Mouse (Mus musculus): ENCODE measurements around the gene 2700097O09Rik. TPM values are rescaled to one million over a fixed set of nuclear protein-coding genes. Genes with fewer than 3 reads are reported as not detected.

Gene 2700097O09Rik
- polyA plus RNA-seq, 1 experiment from 2014 or later, result 36.7 TPM

DNA sequence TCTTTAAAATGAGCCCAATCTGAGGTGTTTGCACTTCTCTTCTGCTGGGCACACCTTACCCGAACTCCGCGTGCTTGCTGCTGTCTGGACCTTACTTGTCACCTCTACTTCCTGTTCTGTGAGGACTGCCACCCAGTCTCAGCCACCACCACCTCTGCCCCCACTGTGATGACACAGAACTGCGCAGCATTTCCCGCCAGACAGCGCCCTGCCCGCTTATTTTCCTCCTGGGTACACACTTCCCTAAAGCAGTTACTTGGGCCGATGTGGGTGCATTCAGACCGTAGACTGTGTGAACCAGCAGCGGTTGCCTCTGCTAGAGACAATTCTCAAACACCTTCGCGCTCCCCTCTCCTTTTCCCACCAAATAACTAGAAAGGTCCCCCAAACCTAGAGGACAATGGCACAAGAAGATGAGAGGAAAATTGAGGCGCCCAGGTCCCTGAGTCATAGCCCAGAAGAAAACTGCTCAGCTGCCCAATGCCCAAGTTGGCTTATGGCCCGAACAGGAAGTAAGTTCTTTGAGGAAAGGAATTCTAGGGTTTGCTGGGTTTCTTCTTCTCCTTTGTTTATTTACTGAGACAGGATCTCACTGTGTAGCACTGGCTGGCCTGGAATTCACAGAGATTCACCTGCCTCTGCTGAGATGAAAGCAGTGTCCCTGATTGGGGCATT is 80.8 kb downstream of the 2700097O09Rik start:
- Histone ChIP-seq H3K36me3 (replicated peaks) (no peaks in the 10 kb centered on the region), H3K9ac (no peak overlapping the region), H3K9me3 (no peaks in the 10 kb centered on the region), H3K27me3 (no peaks in the 10 kb centered on the region), H3K4me1 (no peaks in the 10 kb centered on the region), H3K27ac (no peak overlapping the region), H3K4me2 (no peak overlapping the region), H3K4me3 (replicated peaks) (no peak overlapping the region)
- 88% methylated on average over 14 of the region's 14 CpGs for WGBS
- ATAC-seq (ENCODE audit: low FRiP score), result no peak

DNA sequence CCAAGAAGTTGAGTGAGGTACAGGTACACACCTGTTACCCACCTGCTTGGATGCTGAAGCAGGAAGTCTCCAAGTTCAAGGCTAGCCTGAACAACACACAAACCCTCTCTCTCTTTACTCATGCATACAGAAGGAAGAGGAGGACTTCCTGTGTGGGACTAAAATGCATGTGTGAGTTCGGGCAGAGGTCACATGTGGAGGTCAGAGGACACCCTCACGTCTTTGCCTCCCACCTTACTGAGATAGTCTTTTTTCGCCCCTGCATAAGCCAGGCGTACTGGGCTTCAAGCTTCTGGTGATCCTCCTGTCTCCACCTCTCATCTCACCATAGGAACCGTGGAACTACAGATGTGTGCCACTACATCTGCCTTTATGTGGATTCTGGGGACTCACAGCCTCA is 81.5 kb downstream of the 2700097O09Rik start:
- WGBS, result 79% methylated on average over 5 of the region's 5 CpGs
- no peak overlapping the region for H3K9ac ChIP-seq
- no peak overlapping the region for H3K4me3 ChIP-seq (replicated peaks)
- H3K36me3 ChIP-seq (replicated peaks), result no peaks in the 10 kb centered on the region
- no peaks in the 10 kb centered on the region for H3K4me1 ChIP-seq
- no peaks in the 10 kb centered on the region for H3K27me3 ChIP-seq
- no peaks in the 10 kb centered on the region for H3K9me3 ChIP-seq
- no peak overlapping the region for H3K4me2 ChIP-seq
- no peak overlapping the region for H3K27ac ChIP-seq
- ATAC-seq (ENCODE audit: low FRiP score), result no peak

DNA sequence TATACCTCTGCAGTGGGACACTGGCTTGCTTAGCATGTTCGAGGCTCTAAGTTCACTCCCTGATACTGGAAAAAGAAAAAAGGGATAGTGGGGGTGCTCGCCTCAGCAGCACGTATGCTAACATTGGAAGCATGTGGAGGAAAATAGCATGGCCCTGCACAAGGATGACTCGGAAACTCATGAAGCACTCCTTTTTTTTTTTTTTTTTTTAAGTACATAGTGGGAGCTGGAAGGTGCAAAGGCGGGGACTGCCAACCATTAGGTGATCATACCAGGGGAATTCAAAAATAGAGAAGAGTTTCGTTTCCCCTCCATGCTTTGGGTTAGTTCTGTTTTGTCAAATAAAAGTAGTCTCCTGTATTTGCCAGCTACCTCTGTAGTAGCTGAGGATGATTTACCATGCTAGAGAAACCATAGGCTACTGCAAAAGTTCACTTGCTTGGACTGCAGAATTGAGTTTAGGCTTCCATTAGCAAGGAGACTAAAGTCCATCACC is 82.9 kb downstream of the 2700097O09Rik start:
- H3K27ac ChIP-seq, result no peak overlapping the region
- H3K27me3 ChIP-seq, result no peaks in the 10 kb centered on the region
- no peaks in the 10 kb centered on the region for H3K9me3 ChIP-seq
- no peak overlapping the region for H3K9ac ChIP-seq
- 89% methylated on average over 6 of the region's 6 CpGs for WGBS
- H3K4me1 ChIP-seq, result no peaks in the 10 kb centered on the region
- H3K4me3 ChIP-seq (replicated peaks), result no peak overlapping the region
- H3K4me2 ChIP-seq, result no peak overlapping the region
- ATAC-seq (ENCODE audit: low FRiP score), result no peak
- H3K36me3 ChIP-seq (replicated peaks), result no peaks in the 10 kb centered on the region

DNA sequence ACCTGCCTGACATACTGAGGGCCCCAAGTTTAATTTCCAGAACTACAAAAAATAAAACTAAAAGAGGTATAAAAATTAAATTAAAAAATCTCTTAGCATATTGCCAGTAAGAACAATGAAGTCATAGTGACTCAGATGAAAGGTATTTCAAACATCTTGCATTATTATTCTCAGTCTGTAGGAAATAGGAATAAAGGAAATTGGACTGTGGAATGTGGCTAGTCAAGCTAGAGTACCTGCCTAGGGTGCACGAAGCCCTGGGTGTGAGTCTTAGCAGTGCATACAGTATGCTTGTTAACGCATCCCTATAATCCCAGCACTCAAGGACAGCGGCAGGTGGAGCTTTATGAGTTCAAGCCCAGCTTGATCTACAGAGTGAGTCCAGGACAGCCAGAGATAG is 83.9 kb downstream of the 2700097O09Rik start:
- H3K4me1 ChIP-seq, result no peaks in the 10 kb centered on the region

More for the DNA sequence above, 83.9 kb downstream of the 2700097O09Rik start:
- Histone ChIP-seq H3K36me3 (replicated peaks) (no peaks in the 10 kb centered on the region), H3K27me3 (no peaks in the 10 kb centered on the region), H3K27ac (no peak overlapping the region), H3K4me2 (no peak overlapping the region), H3K9ac (no peak overlapping the region), H3K9me3 (no peaks in the 10 kb centered on the region), H3K4me3 (replicated peaks) (no peak overlapping the region)
- WGBS, result 79% methylated on average over 3 of the region's 3 CpGs
- ATAC-seq (ENCODE audit: low FRiP score), result no peak

Other genes starting within 250 kb of the 2700097O09Rik start
- gene Cfl2, start 217.2 kb downstream of the 2700097O09Rik start, polyA plus RNA-seq (2016; fragmentation: Nextera tagmentation; extraction: Ambion mirVana), result 263 and 275 TPM in 2 replicates
- not detected in 2 replicates for gene Gm20403, start 93.6 kb downstream of the 2700097O09Rik start, polyA plus RNA-seq (2016; fragmentation: Nextera tagmentation; extraction: Ambion mirVana)
- gene Baz1a, start 65.8 kb downstream of the 2700097O09Rik start, polyA plus RNA-seq (2016; fragmentation: Nextera tagmentation; extraction: Ambion mirVana), result 40.5 and 42.8 TPM in 2 replicates
- gene Srp54a, start 152 bp upstream of the 2700097O09Rik start, polyA plus RNA-seq (2016; fragmentation: Nextera tagmentation; extraction: Ambion mirVana), result 144 and 166 TPM in 2 replicates
- gene Fam177a, start 44.4 kb upstream of the 2700097O09Rik start, polyA plus RNA-seq (2016; fragmentation: Nextera tagmentation; extraction: Ambion mirVana), result 16.2 and 19.1 TPM in 2 replicates
- 60.5 and 62.2 TPM in 2 replicates for gene Srp54b, start 75.0 kb upstream of the 2700097O09Rik start, polyA plus RNA-seq (2016; fragmentation: Nextera tagmentation; extraction: Ambion mirVana)
- 0.86 TPM in 1 of 2 replicates, not detected in the other for gene 1700047I17Rik2, start 119.5 kb upstream of the 2700097O09Rik start, polyA plus RNA-seq (2016; fragmentation: Nextera tagmentation; extraction: Ambion mirVana)
- gene Srp54c, start 150.1 kb upstream of the 2700097O09Rik start, polyA plus RNA-seq (2016; fragmentation: Nextera tagmentation; extraction: Ambion mirVana), result 74.9 and 79.2 TPM in 2 replicates
- gene 1110008L16Rik, start 219.5 kb upstream of the 2700097O09Rik start, polyA plus RNA-seq (2016; fragmentation: Nextera tagmentation; extraction: Ambion mirVana), result 13.2 and 14.1 TPM in 2 replicates
- 27.1 and 28.3 TPM in 2 replicates for gene Ppp2r3c, start 222.9 kb upstream of the 2700097O09Rik start, polyA plus RNA-seq (2016; fragmentation: Nextera tagmentation; extraction: Ambion mirVana)